In the genomic region with DNA sequence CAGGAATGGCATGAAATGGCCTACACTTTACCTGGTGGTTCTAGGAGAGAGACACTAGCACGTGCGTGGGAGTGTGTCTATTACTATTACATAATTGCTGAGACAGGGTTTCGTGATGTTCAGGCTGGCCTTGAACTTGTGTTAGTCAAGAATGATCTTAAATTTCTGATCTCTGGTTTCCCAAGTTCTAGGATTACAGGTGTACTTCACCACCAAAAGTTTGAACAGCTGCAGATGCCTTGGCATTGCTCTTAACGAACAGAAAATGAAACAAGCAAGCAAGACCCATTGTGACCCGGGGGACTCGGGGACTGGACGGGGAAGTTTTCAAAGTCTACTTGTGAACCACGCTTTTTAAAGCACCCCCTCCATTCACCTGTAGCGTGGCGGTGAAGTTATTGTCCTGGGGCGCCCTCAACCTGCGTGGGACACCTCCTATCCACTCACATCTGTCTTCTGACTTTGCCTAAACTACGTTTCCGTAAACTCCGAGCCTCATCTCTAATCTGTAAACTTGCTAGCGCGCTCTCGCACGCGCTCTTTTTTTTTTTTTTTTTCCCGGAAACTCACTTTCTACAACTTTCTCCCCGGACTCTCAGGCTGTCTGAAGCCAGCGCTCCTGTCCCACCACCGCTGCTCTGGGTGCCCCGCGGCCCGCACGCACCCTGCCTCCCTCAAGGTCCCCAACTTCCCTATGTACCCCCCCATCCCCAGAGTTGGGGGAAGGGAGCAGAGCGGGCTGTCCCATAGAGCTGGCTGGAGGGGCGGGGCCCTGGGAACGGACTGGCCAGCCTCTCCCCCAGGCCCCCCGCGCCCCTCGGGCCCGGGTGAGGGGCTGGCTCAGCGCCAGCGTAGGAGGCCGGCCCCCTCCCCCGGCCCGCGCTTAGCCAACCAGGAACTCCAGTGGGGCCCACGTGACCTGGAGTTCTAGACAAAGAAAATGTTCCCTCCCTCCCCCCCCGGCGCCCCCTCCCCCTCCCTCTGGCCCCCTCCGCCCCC, we compare ENCODE assay signal across 8 mouse cellular contexts.
DNase-seq lines count a peak whose midpoint lies in the region; ATAC-seq and TF ChIP-seq lines count a peak whose summit lies in the region.

No protein-coding gene starts in this region.

- H3K4me2 ChIP-seq in forebrain, embryonic 12.5 days = peak overlapping the region; percentile 78
- H3K4me2 ChIP-seq in intestine, embryonic 14.5 days (ENCODE audit: low read length) = peak overlapping the region; percentile 66
- peak overlapping the region; percentile 96 for H3K4me2 ChIP-seq in lung, postnatal 0 days (replicated peaks; ENCODE audit: low read depth, low read length)

- peak overlapping the region; percentile 93 for H3K27ac ChIP-seq in forebrain, embryonic 12.5 days
- peak overlapping the region; percentile 93 for H3K27ac ChIP-seq in intestine, embryonic 14.5 days (ENCODE audit: low read depth)
- peak overlapping the region; percentile 66 for H3K27ac ChIP-seq in lung, postnatal 0 days (ENCODE audit: low read length)

- WGBS in forebrain, embryonic 12.5 days = 3% methylated on average over 32 of the region's 45 CpGs
- WGBS in intestine, embryonic 14.5 days = 5% methylated on average over 41 of the region's 45 CpGs
- 3% methylated on average over 32 of the region's 45 CpGs for WGBS in lung, postnatal 0 days

- peaks cover 83% of the 10 kb centered on the region for H3K4me1 ChIP-seq in forebrain, embryonic 12.5 days
- peaks cover 61% of the 10 kb centered on the region for H3K4me1 ChIP-seq in intestine, embryonic 14.5 days (replicated peaks; ENCODE audit: control insufficient read depth, insufficient read depth, low read length)
- H3K4me1 ChIP-seq in lung, postnatal 0 days (ENCODE audit: insufficient read depth, low read depth, low read length) = peaks cover 16% of the 10 kb centered on the region

- H3K27me3 ChIP-seq in forebrain, embryonic 12.5 days = no peaks in the 10 kb centered on the region
- no peaks in the 10 kb centered on the region for H3K27me3 ChIP-seq in intestine, embryonic 14.5 days (replicated peaks; ENCODE audit: control insufficient read depth, insufficient read depth, low read length)
- H3K27me3 ChIP-seq in lung, postnatal 0 days (replicated peaks; ENCODE audit: insufficient read depth, low read length) = no peaks in the 10 kb centered on the region

- peak overlapping the region; percentile 66 for H3K9ac ChIP-seq in forebrain, embryonic 12.5 days
- H3K9ac ChIP-seq in intestine, embryonic 14.5 days (ENCODE audit: low read length) = peak overlapping the region; percentile 59
- no peak overlapping the region for H3K9ac ChIP-seq in lung, postnatal 0 days (replicated peaks; ENCODE audit: low read depth)

- peak; percentile 80 for ATAC-seq in forebrain, embryonic 12.5 days (ENCODE audit: low FRiP score)
- peak; percentile 70 for ATAC-seq in intestine, embryonic 14.5 days (replicated peaks; ENCODE audit: low FRiP score, low TSS enrichment, low read depth)
- peak; percentile 63 for ATAC-seq in lung, postnatal 0 days

- no peak for TF ChIP-seq CTCF in lung, postnatal 0 days (IDR thresholded peaks at IDR 0.05)

- peaks cover 14% of the 10 kb centered on the region for H3K36me3 ChIP-seq in forebrain, embryonic 12.5 days (replicated peaks)
- H3K36me3 ChIP-seq in intestine, embryonic 14.5 days (ENCODE audit: control insufficient read depth, insufficient read depth, low read length) = peaks cover 32% of the 10 kb centered on the region
- H3K36me3 ChIP-seq in lung, postnatal 0 days (ENCODE audit: insufficient read depth, low read length) = no peaks in the 10 kb centered on the region

- DNase-seq in B cell, adult 2 months = peak; percentile 69 to 70
- DNase-seq in ZHBTc4 (ENCODE audit: low read depth, low spot score) = peak; percentile 75
- peak; percentile 90 for DNase-seq in intestine, embryonic 14.5 days (ENCODE audit: low spot score)
- DNase-seq in lung, postnatal 0 days (ENCODE audit: low spot score) = peak; percentile 57
- DNase-seq in retina, embryonic 14.5 days (ENCODE audit: low spot score) = peak; percentile 86
- DNase-seq in frontal cortex, postnatal 14 days (ENCODE audit: low spot score in 2 of 2) = no peak
- no peak for DNase-seq in gastrocnemius, postnatal 25 days

- TF ChIP-seq EP300 in lung, postnatal 0 days (IDR thresholded peaks at IDR 0.05) = no peak

- H3K9me3 ChIP-seq in forebrain, embryonic 12.5 days = no peaks in the 10 kb centered on the region
- H3K9me3 ChIP-seq in intestine, embryonic 14.5 days (ENCODE audit: control insufficient read depth, low read length) = no peaks in the 10 kb centered on the region
- no peaks in the 10 kb centered on the region for H3K9me3 ChIP-seq in lung, postnatal 0 days (ENCODE audit: low read length)

- H3K4me3 ChIP-seq in forebrain, embryonic 12.5 days (replicated peaks) = peak overlapping the region; percentile 52
- peak overlapping the region; percentile 44 for H3K4me3 ChIP-seq in intestine, embryonic 14.5 days (ENCODE audit: low read depth, low read length)
- H3K4me3 ChIP-seq in lung, postnatal 0 days (ENCODE audit: low read depth, low read length) = peak overlapping the region; percentile 52

Comparison
In these comparisons a context has a peak if more than half of its experiments do, and no peak if none do; other contexts are left out.
1. DNase-seq: peak in B cell, adult 2 months (2 of 2), ZHBTc4 (single experiment), intestine, embryonic 14.5 days (single experiment), lung, postnatal 0 days (single experiment) and retina, embryonic 14.5 days (single experiment); none in frontal cortex, postnatal 14 days (0 of 2) and gastrocnemius, postnatal 25 days (single experiment).
2. Peak in every context shown above with its lines, with median percentiles within 50 percentile points of each other: ATAC-seq, H3K27ac ChIP-seq, H3K4me2 ChIP-seq and H3K4me3 ChIP-seq.